Mouse (Mus musculus) lung, embryonic 14.5 days (tissue): ENCODE measurements around the gene Olfr1449. TPM values are rescaled to one million over a fixed set of nuclear protein-coding genes. Genes with fewer than 3 reads are reported as not detected.
"Not testable (repeated sequence)": the region's sequence is repeated elsewhere in the genome, so short reads cannot be mapped to it uniquely, and the experiment has no call there.

Experiments used
- ATAC-seq: fragments of 200-750 bp; cut with Nextera tagmentation; 2 replicates; pipeline ENCODE4 v1.8.0; 2017; ENCODE audit warnings: mild to moderate bottlenecking, moderate TSS enrichment, moderate library complexity; ENCODE audit not compliant: insufficient read depth
- DNase-seq: peaks from one replicate; pipeline ENCODE4 v3.0.0-alpha.2; 2015
- H3K27ac ChIP-seq: fragments of 300-500 bp; sonication (generic); 2 replicates; pipeline ENCODE4 v1.5.1; 2014; ENCODE audit warnings: low read depth, mild to moderate bottlenecking, moderate library complexity
- H3K27me3 ChIP-seq: fragments of 300-500 bp; sonication (generic); 2 replicates; pipeline ENCODE4 v1.6.1; 2014; ENCODE audit warnings: low read length, control low read depth; ENCODE audit not compliant: insufficient read depth
- H3K36me3 ChIP-seq: fragments of 300-500 bp; sonication (generic); 2 replicates; pipeline ENCODE4 v1.6.1; 2014; ENCODE audit warnings: control low read depth; ENCODE audit not compliant: insufficient read depth
- H3K4me1 ChIP-seq: fragments of 300-500 bp; sonication (generic); 2 replicates; pipeline ENCODE4 v1.6.1; 2014; ENCODE audit warnings: antibody characterized with exemption, control low read depth; ENCODE audit not compliant: insufficient read depth
- H3K4me2 ChIP-seq: fragments of 300-500 bp; sonication (generic); 2 replicates; pipeline ENCODE4 v1.6.1; 2014; ENCODE audit warnings: mild to moderate bottlenecking
- H3K4me3 ChIP-seq: fragments of 300-500 bp; sonication (generic); 2 replicates; pipeline ENCODE4 v1.5.1; 2014; ENCODE audit warnings: low read depth, low read length
- H3K9ac ChIP-seq: fragments of 300-500 bp; sonication (generic); 2 replicates; pipeline ENCODE4 v1.6.1; 2014
- H3K9me3 ChIP-seq: fragments of 300-500 bp; sonication (generic); 2 replicates; pipeline ENCODE4 v1.6.1; 2016; ENCODE audit warnings: low read depth, low read length, control low read depth
- CTCF ChIP-seq: IDR thresholded peaks from 2 replicates; pipeline ENCODE4 v1.5.1; 2016; ENCODE audit warnings: antibody characterized with exemption, low read depth
- WGBS: fragments of 180-500 bp; shearing (Covaris S2); extraction: QIAGEN DNeasy Blood & Tissue Kit; methylation state at CpG from one replicate; pipeline ENCODE4 v1.1.7; 2014; 5-methylcytosine and 5-hydroxymethylcytosine counted together
- polyA plus RNA-seq: library from polyadenylated mRNA; unstranded; fragments of >200 nt; fragmentation: Nextera tagmentation; extraction: Ambion mirVana; gene quantifications from 2 replicates; pipeline ENCODE4 v1.2.1, GENCODE M21; 2014

The Olfr1449 gene
- not detected in 2 replicates for polyA plus RNA-seq

GRCm38 (mm10) chr19:12930540-12930939 is at the start of gene Olfr1449:
TSS of gene Olfr1449 (plus strand) at chr19:12930840.
- Histone ChIP-seq H3K27me3 (no peaks in the 10 kb centered on the region), H3K9ac (no peak within 1 kb of the TSS), H3K36me3 (no peaks in the 10 kb centered on the region), H3K9me3 (no peaks in the 10 kb centered on the region), H3K4me1 (no peaks in the 10 kb centered on the region), H3K4me2 (no peak within 1 kb of the TSS), H3K4me3 (no peak within 1 kb of the TSS), H3K27ac (no peak within 1 kb of the TSS)
- no peak for TF ChIP-seq CTCF
- ATAC-seq, result no peak
- no peak for DNase-seq

GRCm38 (mm10) chr19:12883555-12883954 is 47.1 kb upstream of the Olfr1449 start, which contains the start of gene Olfr1445:
TSS of gene Olfr1445 (plus strand) at chr19:12883855.
- TF ChIP-seq CTCF, result no peak
- ATAC-seq (no peak), DNase-seq (no peak)
- H3K4me2 ChIP-seq, result no peak within 1 kb of the TSS
- WGBS, result 81% methylated on average over 2 of the region's 2 CpGs
- H3K9ac ChIP-seq, result no peak within 1 kb of the TSS
- no peak within 1 kb of the TSS for H3K4me3 ChIP-seq
- H3K36me3 ChIP-seq, result no peaks in the 10 kb centered on the region
- no peaks in the 10 kb centered on the region for H3K27me3 ChIP-seq
- no peak within 1 kb of the TSS for H3K27ac ChIP-seq
- H3K9me3 ChIP-seq, result no peaks in the 10 kb centered on the region
- no peaks in the 10 kb centered on the region for H3K4me1 ChIP-seq

DNA sequence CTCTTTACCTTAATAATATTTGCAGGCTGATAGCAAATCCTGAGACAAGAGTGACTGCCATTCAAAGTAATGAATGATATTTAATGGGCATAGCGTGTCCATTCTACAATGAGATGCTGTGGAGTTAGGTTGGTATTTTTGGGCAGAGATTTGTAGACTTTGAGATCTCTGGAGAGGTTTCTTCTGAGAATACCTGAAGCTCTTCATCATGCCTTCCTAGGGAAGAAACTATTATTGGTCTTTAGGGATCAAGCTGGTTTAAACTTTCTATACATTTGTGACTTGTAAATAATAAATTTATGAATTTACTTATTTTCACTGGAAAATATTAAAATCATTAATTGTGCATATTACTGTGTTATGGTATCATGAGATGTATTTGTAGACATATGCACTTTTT is 37.2 kb upstream of the Olfr1449 start, which contains the start of gene Olfr1446:
Gene Olfr1446 (minus strand): TSS at position 101 of the 400 bp plus-strand sequence.
- Histone ChIP-seq H3K9ac (no peak within 1 kb of the TSS), H3K4me2 (no peak within 1 kb of the TSS), H3K27ac (no peak within 1 kb of the TSS), H3K9me3 (no peaks in the 10 kb centered on the region), H3K27me3 (no peaks in the 10 kb centered on the region), H3K36me3 (no peaks in the 10 kb centered on the region), H3K4me3 (no peak within 1 kb of the TSS), H3K4me1 (no peaks in the 10 kb centered on the region)
- 79% methylated on average over 1 of the region's 1 CpGs for WGBS
- TF ChIP-seq CTCF, result no peak
- ATAC-seq (no peak), DNase-seq (no peak)

DNA sequence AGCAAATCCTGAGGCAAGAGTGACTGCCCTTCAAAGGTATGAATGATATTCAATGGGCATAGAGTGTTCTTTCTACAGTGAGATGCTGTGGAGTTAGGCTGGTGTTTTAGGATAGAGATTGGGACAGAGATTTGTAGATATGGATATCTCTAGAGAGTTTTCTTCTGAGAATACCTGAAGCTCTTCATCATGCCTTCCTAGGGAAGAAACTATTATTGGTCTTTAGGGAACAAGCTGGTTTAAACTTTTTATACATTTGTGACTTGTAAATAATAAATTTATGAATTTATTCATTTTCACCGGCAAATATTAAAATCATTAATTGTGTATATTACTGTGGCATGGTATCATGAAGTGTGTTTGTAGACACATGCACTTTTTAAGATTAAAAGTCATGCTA is 27.0 kb upstream of the Olfr1449 start, which contains the start of gene Olfr1447:
Gene Olfr1447 (minus strand): TSS at position 101 of the 400 bp plus-strand sequence.
- Histone ChIP-seq H3K4me3 (no peak within 1 kb of the TSS), H3K36me3 (no peaks in the 10 kb centered on the region), H3K4me1 (no peaks in the 10 kb centered on the region), H3K4me2 (no peak within 1 kb of the TSS), H3K9me3 (no peaks in the 10 kb centered on the region), H3K27ac (no peak within 1 kb of the TSS), H3K27me3 (no peaks in the 10 kb centered on the region), H3K9ac (no peak within 1 kb of the TSS)
- ATAC-seq, result no peak
- DNase-seq, result no peak
- no peak for TF ChIP-seq CTCF
- 92% methylated on average over 1 of the region's 1 CpGs for WGBS

DNA sequence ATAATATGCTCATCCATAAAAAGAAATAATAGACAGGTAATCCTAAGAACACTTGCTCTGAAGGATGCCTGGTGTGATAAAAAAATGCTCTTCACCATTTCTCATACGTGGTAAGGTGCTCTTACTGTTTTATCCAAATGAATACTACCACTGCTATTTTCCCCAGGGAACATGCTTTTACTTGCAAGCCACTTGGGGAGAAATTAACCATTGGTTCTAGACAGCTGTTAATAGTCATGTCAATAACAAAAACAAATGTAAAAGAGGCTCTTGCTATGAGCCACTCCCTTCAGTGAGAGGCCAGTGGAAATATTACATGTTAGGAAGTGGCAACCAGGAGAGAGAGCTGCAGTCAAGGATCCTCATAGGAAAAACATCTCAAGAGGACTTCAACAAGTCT is 6.3 kb upstream of the Olfr1449 start, which contains the start of gene Olfr1448:
Gene Olfr1448 (minus strand): TSS at position 101 of the 400 bp plus-strand sequence.
- Histone ChIP-seq H3K36me3 (no peaks in the 10 kb centered on the region), H3K4me3 (no peak within 1 kb of the TSS), H3K27ac (no peak within 1 kb of the TSS), H3K4me1 (no peaks in the 10 kb centered on the region), H3K9me3 (no peaks in the 10 kb centered on the region), H3K27me3 (no peaks in the 10 kb centered on the region), H3K9ac (no peak within 1 kb of the TSS), H3K4me2 (no peak within 1 kb of the TSS)
- WGBS, result 64% methylated on average over 1 of the region's 1 CpGs
- no peak for ATAC-seq
- TF ChIP-seq CTCF, result no peak
- no peak for DNase-seq

GRCm38 (mm10) chr19:12949958-12950357 is 19.3 kb downstream of the Olfr1449 start, which contains the start of gene Olfr1450:
TSS of gene Olfr1450 (plus strand) at chr19:12950258.
- H3K27ac ChIP-seq, result no peak within 1 kb of the TSS
- 90% methylated on average over 1 of the region's 1 CpGs for WGBS
- H3K27me3 ChIP-seq, result no peaks in the 10 kb centered on the region
- H3K4me1 ChIP-seq, result no peaks in the 10 kb centered on the region
- TF ChIP-seq CTCF, result no peak
- H3K9ac ChIP-seq, result no peak within 1 kb of the TSS
- H3K36me3 ChIP-seq, result no peaks in the 10 kb centered on the region
- ATAC-seq, result no peak
- H3K9me3 ChIP-seq, result no peaks in the 10 kb centered on the region
- H3K4me2 ChIP-seq, result no peak within 1 kb of the TSS
- DNase-seq, result no peak
- no peak within 1 kb of the TSS for H3K4me3 ChIP-seq

- not testable (repeated sequence) for H3K4me3 ChIP-seq, DNase-seq, H3K4me1 ChIP-seq, H3K4me2 ChIP-seq, H3K9me3 ChIP-seq, H3K27ac ChIP-seq, ATAC-seq, H3K9ac ChIP-seq, H3K27me3 ChIP-seq, H3K36me3 ChIP-seq
- WGBS, result 75% methylated on average over 5 of the region's 5 CpGs
Measured at GRCm38 (mm10) chr19:12970082-12970481, 39.4 kb downstream of the Olfr1449 start.

Other genes starting within 250 kb of the Olfr1449 start
- not detected in 2 replicates for gene Keg1, start 235.1 kb upstream of the Olfr1449 start, polyA plus RNA-seq
- 0.55 TPM in 2 replicates for gene Cntf, start 165.2 kb upstream of the Olfr1449 start, polyA plus RNA-seq
- gene Zfp91, start 134.7 kb upstream of the Olfr1449 start, polyA plus RNA-seq, result 10.8 and 11.5 TPM in 2 replicates
- gene Lpxn, start 134.6 kb upstream of the Olfr1449 start, polyA plus RNA-seq, result 1.2 and 1.4 TPM in 2 replicates
- gene Gm5244, start 84.2 kb upstream of the Olfr1449 start, polyA plus RNA-seq, result not detected in 2 replicates
- gene Olfr1444, start 73.6 kb upstream of the Olfr1449 start, polyA plus RNA-seq, result not detected in 2 replicates
- not detected in 2 replicates for gene Olfr1445, start 47.0 kb upstream of the Olfr1449 start, polyA plus RNA-seq
- not detected in 2 replicates for gene Olfr1446, start 37.3 kb upstream of the Olfr1449 start, polyA plus RNA-seq
- not detected in 2 replicates for gene Olfr1447, start 27.1 kb upstream of the Olfr1449 start, polyA plus RNA-seq
- not detected in 2 replicates for gene Olfr1448, start 6.4 kb upstream of the Olfr1449 start, polyA plus RNA-seq
- not detected in 2 replicates for gene Olfr1450, start 19.4 kb downstream of the Olfr1449 start, polyA plus RNA-seq
- gene Olfr1451, start 64.2 kb downstream of the Olfr1449 start, polyA plus RNA-seq, result not detected in 2 replicates
- not detected in 2 replicates for gene Olfr1453, start 97.5 kb downstream of the Olfr1449 start, polyA plus RNA-seq
- not detected in 2 replicates for gene Olfr1454, start 129.8 kb downstream of the Olfr1449 start, polyA plus RNA-seq
- gene Olfr1457, start 167.1 kb downstream of the Olfr1449 start, polyA plus RNA-seq, result not detected in 2 replicates
- not detected in 2 replicates for gene Olfr1458, start 175.9 kb downstream of the Olfr1449 start, polyA plus RNA-seq
- gene Olfr1459, start 218.7 kb downstream of the Olfr1449 start, polyA plus RNA-seq, result not detected in 2 replicates
- not detected in 2 replicates for gene Olfr1461, start 232.2 kb downstream of the Olfr1449 start, polyA plus RNA-seq